Mouse (Mus musculus) erythroblast, embryonic 14.5 days (primary cell): ENCODE measurements around the gene Jmjd8.

ENCODE experiments used
- GATA1 ChIP-seq: IDR thresholded peaks from 2 replicates; pipeline ENCODE4 v1.6.1; 2012; ENCODE audit warnings: low read length, inconsistent platforms, mixed read lengths
- TAL1 ChIP-seq: IDR thresholded peaks from 3 replicates; pipeline ENCODE4 v1.6.1; 2012; ENCODE audit warnings: low read length, inconsistent platforms, mixed read lengths

- TF ChIP-seq GATA1: no peak
- no peak for TF ChIP-seq TAL1
Measured at GRCm38 (mm10) chr17:25865288-25865687, 36.6 kb downstream of the Jmjd8 start.
